Mouse (Mus musculus) myocyte (in vitro differentiated cells): ENCODE measurements around the gene Hibadh. TPM values are rescaled to one million over a fixed set of nuclear protein-coding genes. Genes with fewer than 3 reads are reported as not detected.

Source experiments
- H3K27me3 ChIP-seq: one replicate; pipeline ENCODE4 v1.6.1; 2011; ENCODE audit not compliant: control insufficient read depth, insufficient read depth, insufficient read length
- H3K36me3 ChIP-seq: one replicate; pipeline ENCODE4 v1.6.1; 2011; ENCODE audit not compliant: control insufficient read depth, insufficient read depth
- H3K4me2 ChIP-seq: one replicate; pipeline ENCODE4 v1.6.1; 2011; ENCODE audit warnings: low read depth, control low read depth
- H3K4me3 ChIP-seq: one replicate; pipeline ENCODE4 v1.5.1; 2011; ENCODE audit warnings: mild to moderate bottlenecking, control low read depth, moderate library complexity
- H3K79me2 ChIP-seq: one replicate; pipeline ENCODE4 v1.6.1; 2011; ENCODE audit not compliant: control insufficient read depth, insufficient read depth
- H3ac ChIP-seq: one replicate; pipeline ENCODE4 v1.6.1; 2011; ENCODE audit not compliant: control insufficient read depth, insufficient read length
- CEBPB ChIP-seq: IDR thresholded peaks from 2 replicates; pipeline ENCODE4 v1.6.1; 2011; ENCODE audit warnings: mild to moderate bottlenecking, moderate library complexity; ENCODE audit not compliant: poor library complexity, insufficient read depth, severe bottlenecking
- E2F4 ChIP-seq: IDR thresholded peaks from one replicate; pipeline ENCODE4 v1.6.1; 2011; ENCODE audit warnings: mild to moderate bottlenecking, control low read depth, moderate library complexity; ENCODE audit not compliant: insufficient read depth
- MAX ChIP-seq: IDR thresholded peaks from one replicate; pipeline ENCODE4 v1.6.1; 2011; ENCODE audit warnings: low read depth, mild to moderate bottlenecking, control low read depth
- MYOD1 ChIP-seq, 3 experiments: IDR thresholded peaks; one replicate each; pipeline ENCODE4 v1.6.1; 2011; ENCODE audit warnings: control low read depth in 2 of 3, low read depth in 2 of 3, mild to moderate bottlenecking in 2 of 3, moderate library complexity in 1 of 3; ENCODE audit not compliant: insufficient read length in 2 of 3, control insufficient read depth in 1 of 3
- MYOG ChIP-seq, 3 experiments: IDR thresholded peaks; one replicate each; pipeline ENCODE4 v1.6.1; 2011; ENCODE audit warnings: control low read depth in 2 of 3, low read depth in 2 of 3, mild to moderate bottlenecking in 2 of 3; ENCODE audit not compliant: insufficient read length in 2 of 3, control insufficient read depth in 1 of 3, insufficient read depth in 1 of 3
- POLR2A ChIP-seq: IDR thresholded peaks from one replicate; pipeline ENCODE4 v1.6.1; 2011; ENCODE audit warnings: low read depth, mild to moderate bottlenecking, control low read depth, moderate library complexity; ENCODE audit not compliant: insufficient read length
- POLR2AphosphoS2 ChIP-seq: IDR thresholded peaks from one replicate; pipeline ENCODE4 v1.6.1; 2011; ENCODE audit warnings: low read depth, control low read depth; ENCODE audit not compliant: insufficient read length
- REST ChIP-seq: IDR thresholded peaks from one replicate; pipeline ENCODE4 v1.6.1; 2011; ENCODE audit warnings: mild to moderate bottlenecking, control low read depth, moderate library complexity; ENCODE audit not compliant: insufficient read depth, insufficient read length
- SRF ChIP-seq: IDR thresholded peaks from one replicate; pipeline ENCODE4 v1.6.1; 2011; ENCODE audit warnings: low read depth; ENCODE audit not compliant: control insufficient read depth, insufficient read length
- TCF12 ChIP-seq: IDR thresholded peaks from one replicate; pipeline ENCODE4 v1.6.1; 2011; ENCODE audit warnings: mild to moderate bottlenecking, control low read depth; ENCODE audit not compliant: poor library complexity, insufficient read depth, severe bottlenecking
- TCF3 ChIP-seq: IDR thresholded peaks from one replicate; pipeline ENCODE4 v1.6.1; 2011; ENCODE audit warnings: low read depth, control low read depth; ENCODE audit not compliant: insufficient read length
- USF1 ChIP-seq: IDR thresholded peaks from one replicate; pipeline ENCODE4 v1.6.1; 2011; ENCODE audit warnings: low read depth, mild to moderate bottlenecking, control low read depth, moderate library complexity
- polyA plus RNA-seq: library from polyadenylated mRNA; unstranded; fragments of >200 nt; fragmentation: generic; extraction: Trizol; gene quantifications from one replicate; pipeline ENCODE4 v1.2.1, GENCODE M21; 2012; ENCODE audit warnings: missing spikeins

Hibadh gene
- polyA plus RNA-seq, 1 experiment: 37.0 TPM

- Histone ChIP-seq H3K4me3 (no peak overlapping the region), H3K4me2 (no peak overlapping the region), H3ac (no peak overlapping the region), H3K79me2 (no peaks in the 10 kb centered on the region), H3K36me3 (no peaks in the 10 kb centered on the region), H3K27me3 (no peaks in the 10 kb centered on the region)
- TF ChIP-seq REST: no peak
- no peak for TF ChIP-seq SRF
- no peak for TF ChIP-seq TCF3
- TF ChIP-seq CEBPB: no peak
- no peak for TF ChIP-seq MYOG (IDR thresholded peaks at IDR 0.05; ENCODE audit: control insufficient read depth in 1 of 3, insufficient read depth in 1 of 3, insufficient read length in 2 of 3, low read depth in 2 of 3)
- no peak for TF ChIP-seq MYOD1 (IDR thresholded peaks at IDR 0.05; ENCODE audit: control insufficient read depth in 1 of 3, insufficient read length in 2 of 3, low read depth in 2 of 3)
- TF ChIP-seq POLR2AphosphoS2: no peak
- no peak for TF ChIP-seq TCF12
- TF ChIP-seq MAX: no peak
- no peak for TF ChIP-seq POLR2A
- TF ChIP-seq E2F4: no peak
- no peak for TF ChIP-seq USF1
Measured at GRCm38 (mm10) chr6:52581081-52581480, 59.1 kb downstream of the Hibadh start.

- Histone ChIP-seq H3K4me2 (no peak overlapping the region), H3K4me3 (no peak overlapping the region), H3K36me3 (no peaks in the 10 kb centered on the region), H3K27me3 (no peaks in the 10 kb centered on the region), H3K79me2 (no peaks in the 10 kb centered on the region), H3ac (no peak overlapping the region)
- TF ChIP-seq REST (no peak), TCF12 (no peak), E2F4 (no peak), MAX (no peak), USF1 (no peak), MYOG (IDR thresholded peaks at IDR 0.05; ENCODE audit: control insufficient read depth in 1 of 3, insufficient read depth in 1 of 3, insufficient read length in 2 of 3, low read depth in 2 of 3) (no peak), SRF (no peak), TCF3 (no peak), CEBPB (no peak)
Measured at GRCm38 (mm10) chr6:52578322-52578721, 61.9 kb downstream of the Hibadh start.

- H3K4me3 ChIP-seq: no peak overlapping the region
- no peak for TF ChIP-seq POLR2A
- no peak for TF ChIP-seq MYOG (IDR thresholded peaks at IDR 0.05; ENCODE audit: control insufficient read depth in 1 of 3, insufficient read depth in 1 of 3, insufficient read length in 2 of 3, low read depth in 2 of 3)
- no peak for TF ChIP-seq MAX
- no peak for TF ChIP-seq MYOD1 (IDR thresholded peaks at IDR 0.05; ENCODE audit: control insufficient read depth in 1 of 3, insufficient read length in 2 of 3, low read depth in 2 of 3)
- TF ChIP-seq TCF12: no peak
- no peak for TF ChIP-seq POLR2AphosphoS2
- no peak for TF ChIP-seq TCF3
- no peak for TF ChIP-seq USF1
- no peak for TF ChIP-seq REST
- no peak for TF ChIP-seq E2F4
- no peak for TF ChIP-seq CEBPB
- no peak for TF ChIP-seq SRF
- no peaks in the 10 kb centered on the region for H3K79me2 ChIP-seq
- no peak overlapping the region for H3K4me2 ChIP-seq
- H3K36me3 ChIP-seq: no peaks in the 10 kb centered on the region
- H3K27me3 ChIP-seq: no peaks in the 10 kb centered on the region
- H3ac ChIP-seq: no peak overlapping the region
Measured at GRCm38 (mm10) chr6:52577270-52577669, 62.9 kb downstream of the Hibadh start.

- Histone ChIP-seq H3K27me3 (no peaks in the 10 kb centered on the region), H3K4me2 (no peak overlapping the region), H3K4me3 (no peak overlapping the region), H3ac (no peak overlapping the region), H3K36me3 (no peaks in the 10 kb centered on the region), H3K79me2 (no peaks in the 10 kb centered on the region)
- TF ChIP-seq MAX (no peak), MYOG (IDR thresholded peaks at IDR 0.05; ENCODE audit: control insufficient read depth in 1 of 3, insufficient read depth in 1 of 3, insufficient read length in 2 of 3, low read depth in 2 of 3) (no peak), SRF (no peak), E2F4 (no peak), TCF3 (no peak), REST (no peak), POLR2AphosphoS2 (no peak), CEBPB (no peak), TCF12 (no peak), USF1 (no peak), MYOD1 (IDR thresholded peaks at IDR 0.05; ENCODE audit: control insufficient read depth in 1 of 3, insufficient read length in 2 of 3, low read depth in 2 of 3) (no peak), POLR2A (no peak)
Measured at GRCm38 (mm10) chr6:52568706-52569105, 71.5 kb downstream of the Hibadh start.
